Mouse (Mus musculus) MEL (cell line): Measurements from ENCODE around the gene Agxt. TPM values are rescaled to one million over a fixed set of nuclear protein-coding genes. Genes with fewer than 3 reads are reported as not detected.

ENCODE experiments used
- DNase-seq: peaks from one replicate; pipeline ENCODE4 v3.0.0; 2011; ENCODE audit warnings: low read depth, low spot score
- H3K27ac ChIP-seq: 2 replicates; pipeline ENCODE4 v1.5.1; 2012; ENCODE audit warnings: low read depth, mild to moderate bottlenecking, control low read depth, low read length, moderate library complexity; ENCODE audit not compliant: control insufficient read depth
- H3K27me3 ChIP-seq, 2 experiments: fragments of 150-350 bp in 1 of 2; sonication (generic) in 1 of 2; 2 replicates each; pipeline ENCODE4 v1.6.1; 2012; ENCODE audit warnings: low read length in 2 of 2, mild to moderate bottlenecking in 2 of 2, improper control_type of control experiment in 1 of 2, moderate library complexity in 1 of 2; ENCODE audit not compliant: insufficient read depth in 2 of 2, control insufficient read depth in 1 of 2
- H3K36me3 ChIP-seq, 2 experiments: 2 replicates each; pipeline ENCODE4 v1.6.1; 2012 to 2014; ENCODE audit warnings: low read length in 2 of 2, improper control_type of control experiment in 1 of 2, inconsistent platforms in 1 of 2, mild to moderate bottlenecking in 1 of 2; ENCODE audit not compliant: insufficient read depth in 2 of 2, control insufficient read depth in 1 of 2
- H3K4me1 ChIP-seq, 2 experiments: fragments of 150-350 bp in 1 of 2; sonication (generic) in 1 of 2; 2 replicates each; pipeline ENCODE4 v1.6.1; 2012; ENCODE audit warnings: low read length in 2 of 2, improper control_type of control experiment in 1 of 2, mild to moderate bottlenecking in 1 of 2; ENCODE audit not compliant: insufficient read depth in 2 of 2, control insufficient read depth in 1 of 2
- H3K4me3 ChIP-seq, 2 experiments: fragments of 150-350 bp in 1 of 2; sonication (generic) in 1 of 2; 2 replicates each; pipeline ENCODE4 v1.5.1; 2012; ENCODE audit warnings: low read depth in 2 of 2, low read length in 2 of 2, mild to moderate bottlenecking in 2 of 2, moderate library complexity in 2 of 2, control low read depth in 1 of 2, improper control_type of control experiment in 1 of 2; ENCODE audit not compliant: control insufficient read depth in 1 of 2, insufficient read depth in 1 of 2
- H3K79me2 ChIP-seq: 2 replicates; pipeline ENCODE4 v1.6.1; 2012; ENCODE audit warnings: mild to moderate bottlenecking, low read length, moderate library complexity; ENCODE audit not compliant: control insufficient read depth, poor library complexity, insufficient read depth
- H3K9ac ChIP-seq: 2 replicates; pipeline ENCODE4 v1.6.1; 2012; ENCODE audit warnings: low read depth, mild to moderate bottlenecking, control low read depth, low read length, moderate library complexity; ENCODE audit not compliant: control insufficient read depth, poor library complexity, severe bottlenecking
- H3K9me3 ChIP-seq: fragments of 150-350 bp; sonication (generic); replicated peaks from 2 replicates; pipeline ENCODE4 v1.6.1; 2012; ENCODE audit warnings: mild to moderate bottlenecking, low read length, improper control_type of control experiment, moderate library complexity; ENCODE audit not compliant: insufficient read depth
- BHLHE40 ChIP-seq: IDR thresholded peaks from 2 replicates; pipeline ENCODE4 v1.6.1; 2012; ENCODE audit warnings: low read depth, mild to moderate bottlenecking, inconsistent platforms, low read length, improper control_type of control experiment, borderline replicate concordance
- CHD1 ChIP-seq: IDR thresholded peaks from 2 replicates; pipeline ENCODE4 v1.6.1; 2012; ENCODE audit warnings: low read depth, mild to moderate bottlenecking, inconsistent platforms, low read length, improper control_type of control experiment
- CTCF ChIP-seq, 3 experiments: IDR thresholded peaks in 2 of 3; conservative IDR thresholded peaks in 1 of 3; 2 replicates each; pipeline ENCODE4 v1.5.1; 2011 to 2012; ENCODE audit warnings: low read length in 3 of 3, low read depth in 2 of 3, mild to moderate bottlenecking in 2 of 3, improper control_type of control experiment in 1 of 3, inconsistent platforms in 1 of 3, mixed read lengths in 1 of 3, moderate library complexity in 1 of 3; ENCODE audit not compliant: control insufficient read depth in 1 of 3, insufficient read depth in 1 of 3, poor library complexity in 1 of 3, severe bottlenecking in 1 of 3
- E2F4 ChIP-seq: IDR thresholded peaks from 2 replicates; pipeline ENCODE4 v1.6.1; 2011; ENCODE audit warnings: low read depth, low read length, improper control_type of control experiment, borderline replicate concordance
- ELF1 ChIP-seq: IDR thresholded peaks from 2 replicates; pipeline ENCODE4 v1.6.1; 2014; ENCODE audit warnings: low read depth, mild to moderate bottlenecking, inconsistent platforms, low read length, improper control_type of control experiment, moderate library complexity
- ETS1 ChIP-seq: IDR thresholded peaks from 2 replicates; pipeline ENCODE4 v1.6.1; 2012; ENCODE audit warnings: low read depth, mild to moderate bottlenecking, inconsistent platforms, low read length, improper control_type of control experiment, moderate library complexity
- GATA1 ChIP-seq: IDR thresholded peaks from 2 replicates; pipeline ENCODE4 v1.6.1; 2011; ENCODE audit warnings: low read depth, low read length, improper control_type of control experiment
- HCFC1 ChIP-seq: IDR thresholded peaks from 2 replicates; pipeline ENCODE4 v1.6.1; 2012; ENCODE audit warnings: low read depth, mild to moderate bottlenecking, inconsistent platforms, low read length, improper control_type of control experiment, moderate library complexity
- KAT2A ChIP-seq: conservative IDR thresholded peaks from 2 replicates; pipeline ENCODE4 v1.6.1; 2012; ENCODE audit warnings: low read depth, low read length, improper control_type of control experiment, inconsistent platforms
- MAX ChIP-seq: IDR thresholded peaks from 2 replicates; pipeline ENCODE4 v1.6.1; 2011; ENCODE audit warnings: low read length, improper control_type of control experiment
- MAZ ChIP-seq: IDR thresholded peaks from 2 replicates; pipeline ENCODE4 v1.6.1; 2012; ENCODE audit warnings: low read depth, mild to moderate bottlenecking, inconsistent platforms, low read length, improper control_type of control experiment
- MXI1 ChIP-seq: IDR thresholded peaks from 2 replicates; pipeline ENCODE4 v1.6.1; 2011; ENCODE audit warnings: mild to moderate bottlenecking, low read depth, low read length, improper control_type of control experiment
- MYC ChIP-seq: IDR thresholded peaks from 2 replicates; pipeline ENCODE4 v1.6.1; 2011; ENCODE audit warnings: low read depth, mild to moderate bottlenecking, low read length, improper control_type of control experiment, moderate library complexity
- POLR2A ChIP-seq, 2 experiments: IDR thresholded peaks; 2 replicates each; pipeline ENCODE4 v1.6.1; 2011 to 2012; ENCODE audit warnings: low read length in 2 of 2, mild to moderate bottlenecking in 2 of 2, control low read depth in 1 of 2, improper control_type of control experiment in 1 of 2, low read depth in 1 of 2, moderate library complexity in 1 of 2; ENCODE audit not compliant: control insufficient read depth in 1 of 2, insufficient read depth in 1 of 2, poor library complexity in 1 of 2
- SIN3A ChIP-seq: IDR thresholded peaks from 2 replicates; pipeline ENCODE4 v1.6.1; 2012; ENCODE audit warnings: low read length, improper control_type of control experiment, inconsistent platforms
- SMC3 ChIP-seq: IDR thresholded peaks from 2 replicates; pipeline ENCODE4 v1.6.1; 2011; ENCODE audit warnings: low read depth, low read length, improper control_type of control experiment
- TAL1 ChIP-seq: IDR thresholded peaks from 2 replicates; pipeline ENCODE4 v1.6.1; 2012; ENCODE audit warnings: mild to moderate bottlenecking, inconsistent platforms, low read length, moderate library complexity, mixed read lengths
- TBP ChIP-seq: IDR thresholded peaks from 2 replicates; pipeline ENCODE4 v1.8.0; 2011; ENCODE audit warnings: low read depth, low read length, improper control_type of control experiment
- TCF12 ChIP-seq: IDR thresholded peaks from 2 replicates; pipeline ENCODE4 v1.6.1; 2014; ENCODE audit warnings: low read depth, mild to moderate bottlenecking, inconsistent platforms, low read length, improper control_type of control experiment, moderate library complexity
- UBTF ChIP-seq: IDR thresholded peaks from 2 replicates; pipeline ENCODE4 v1.6.1; 2012; ENCODE audit warnings: low read depth, mild to moderate bottlenecking, inconsistent platforms, low read length, improper control_type of control experiment, moderate library complexity, borderline replicate concordance; ENCODE audit not compliant: insufficient read depth
- ZC3H11A ChIP-seq: IDR thresholded peaks from 2 replicates; pipeline ENCODE4 v1.6.1; 2012; ENCODE audit warnings: low read depth, mild to moderate bottlenecking, inconsistent platforms, low read length, improper control_type of control experiment
- polyA plus RNA-seq, 2 experiments: library from polyadenylated mRNA; stranded (reverse) in 1 of 2; unstranded in 1 of 2; fragments of >175 nt in 1 of 2; fragments of >200 nt in 1 of 2; gene quantifications; 2 replicates each; pipeline versions ENCODE4 v1.2.1 to v1.2.4; 2012; ENCODE audit warnings: low replicate concordance in 2 of 2, low read depth in 1 of 2; ENCODE audit not compliant: insufficient read length in 2 of 2, insufficient read depth in 1 of 2, missing spikeins in 1 of 2
- total RNA-seq: library from RNA; depleted of rRNA; stranded (reverse); fragments of 300-350 nt; gene quantifications from 2 replicates; pipeline ENCODE4 v1.2.3, GENCODE M21; 2012

The Agxt gene
- total and polyA plus RNA-seq, 3 experiments: not detected

GRCm38 (mm10) chr1:93132676-93133075, 2.4 kb upstream of the Agxt start:
- DNase-seq: no peak
- Histone ChIP-seq H3K9ac (no peak overlapping the region), H3K36me3 (no peaks in the 10 kb centered on the region), H3K9me3 (no peaks in the 10 kb centered on the region), H3K27me3 (no peaks in the 10 kb centered on the region), H3K27ac (no peak overlapping the region), H3K4me3 (no peak overlapping the region), H3K4me1 (no peaks in the 10 kb centered on the region), H3K79me2 (no peaks in the 10 kb centered on the region)
- TF ChIP-seq TAL1 (no peak), BHLHE40 (no peak), GATA1 (no peak), HCFC1 (no peak), CTCF (IDR thresholded peaks at IDR 0.05 in 2 of 3, conservative IDR thresholded peaks at IDR 0.05 in 1 of 3; ENCODE audit: control insufficient read depth in 1 of 3, insufficient read depth in 1 of 3, low read depth in 2 of 3, low read length in 3 of 3, poor library complexity in 1 of 3, severe bottlenecking in 1 of 3) (no peak), UBTF (no peak), POLR2A (IDR thresholded peaks at IDR 0.05; ENCODE audit: control insufficient read depth in 1 of 2, insufficient read depth in 1 of 2, low read depth in 1 of 2, low read length in 2 of 2, poor library complexity in 1 of 2) (no peak)

DNA sequence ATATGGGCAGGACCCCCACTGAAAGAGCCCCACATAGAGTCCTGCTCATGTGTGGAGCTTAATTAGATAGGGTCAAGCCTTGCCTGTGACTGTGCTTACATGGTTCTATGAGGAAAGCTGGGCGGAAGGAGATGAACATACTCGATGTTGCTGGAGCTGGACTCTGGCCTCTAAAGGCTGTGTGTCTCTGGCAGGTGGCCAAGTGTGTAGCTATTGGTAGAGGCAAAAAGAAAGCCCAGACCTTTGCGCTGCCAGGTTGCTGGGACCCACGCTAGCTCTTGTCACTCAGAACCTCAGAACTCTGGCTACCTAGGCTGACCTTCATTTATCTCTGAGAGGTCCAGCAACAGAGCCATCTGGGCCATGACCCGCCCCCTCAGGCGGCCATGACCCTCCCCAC, 3.5 kb downstream of the Agxt start:
- no peaks in the 10 kb centered on the region for H3K27me3 ChIP-seq

DNA sequence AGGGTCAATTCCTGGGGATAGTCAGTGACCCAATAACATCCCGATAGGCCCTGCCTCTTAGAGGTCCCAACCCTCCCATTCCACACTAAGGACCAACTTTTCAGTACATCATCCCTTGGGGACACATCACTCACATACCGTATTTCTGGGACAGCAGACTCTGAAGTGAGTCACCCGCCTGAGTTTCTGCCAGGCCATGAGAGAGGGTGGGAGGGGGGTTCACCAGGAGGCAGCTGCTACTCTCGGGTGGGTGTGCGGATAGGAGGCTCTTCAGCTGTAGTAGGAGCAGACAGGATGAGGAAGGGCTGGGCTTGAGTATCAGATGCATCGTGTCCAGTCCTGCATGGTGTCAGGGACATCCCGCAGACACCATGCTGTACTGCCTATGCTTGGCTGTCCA, 4.7 kb downstream of the Agxt start:
- DNase-seq: no peak
- H3K9ac ChIP-seq: no peak overlapping the region
- no peak overlapping the region for H3K4me3 ChIP-seq
- H3K79me2 ChIP-seq: no peaks in the 10 kb centered on the region
- H3K9me3 ChIP-seq: no peaks in the 10 kb centered on the region
- TF ChIP-seq CTCF (IDR thresholded peaks at IDR 0.05 in 2 of 3, conservative IDR thresholded peaks at IDR 0.05 in 1 of 3; ENCODE audit: control insufficient read depth in 1 of 3, insufficient read depth in 1 of 3, low read depth in 2 of 3, low read length in 3 of 3, poor library complexity in 1 of 3, severe bottlenecking in 1 of 3): no peak
- no peak for TF ChIP-seq MYC
- no peak for TF ChIP-seq UBTF
- no peak for TF ChIP-seq GATA1
- no peak for TF ChIP-seq SIN3A
- TF ChIP-seq SMC3: no peak
- no peak for TF ChIP-seq MAZ
- no peak for TF ChIP-seq CHD1
- TF ChIP-seq BHLHE40: no peak
- no peak for TF ChIP-seq E2F4
- TF ChIP-seq MXI1: no peak
- no peak for TF ChIP-seq TCF12
- no peak overlapping the region for H3K27ac ChIP-seq
- H3K4me1 ChIP-seq: no peaks in the 10 kb centered on the region
- no peaks in the 10 kb centered on the region for H3K27me3 ChIP-seq
- no peaks in the 10 kb centered on the region for H3K36me3 ChIP-seq

More for the DNA sequence above, 3.5 kb downstream of the Agxt start:
- H3K9ac ChIP-seq: no peak overlapping the region
- no peaks in the 10 kb centered on the region for H3K36me3 ChIP-seq
- H3K27ac ChIP-seq: no peak overlapping the region
- no peaks in the 10 kb centered on the region for H3K4me1 ChIP-seq
- TF ChIP-seq SMC3 (no peak), CHD1 (no peak), MAX (no peak), ZC3H11A (no peak), ETS1 (no peak), MAZ (no peak), TBP (no peak), ELF1 (no peak), KAT2A (no peak), HCFC1 (no peak)
- H3K9me3 ChIP-seq: no peaks in the 10 kb centered on the region
- no peak for DNase-seq
- no peaks in the 10 kb centered on the region for H3K79me2 ChIP-seq
- no peak overlapping the region for H3K4me3 ChIP-seq
